Mouse (Mus musculus) hindbrain, postnatal 0 days (tissue): ENCODE results near the gene Spop. TPM values are rescaled to one million over a fixed set of nuclear protein-coding genes. Genes with fewer than 3 reads are reported as not detected.
A peak's percentile ranks its signal among the peaks of the same experiment; 100 is the strongest.

Experiments
- ATAC-seq: fragments of 200-750 bp; cut with Nextera tagmentation; 2 replicates; pipeline ENCODE4 v1.8.0; 2017; ENCODE audit warnings: mild to moderate bottlenecking, moderate TSS enrichment, moderate library complexity
- DNase-seq: peaks from one replicate; pipeline ENCODE4 v3.0.0-alpha.2; 2015; ENCODE audit warnings: low spot score
- H3K27ac ChIP-seq: fragments of 300-500 bp; sonication (generic); 2 replicates; pipeline ENCODE4 v1.5.1; 2014; ENCODE audit warnings: mild to moderate bottlenecking
- H3K27me3 ChIP-seq: fragments of 300-500 bp; sonication (generic); 2 replicates; pipeline ENCODE4 v1.6.1; 2014; ENCODE audit warnings: low read length, mixed read lengths; ENCODE audit not compliant: insufficient read depth
- H3K36me3 ChIP-seq: fragments of 300-500 bp; sonication (generic); 2 replicates; pipeline ENCODE4 v1.6.1; 2014; ENCODE audit warnings: low read length, mixed read lengths; ENCODE audit not compliant: insufficient read depth
- H3K4me1 ChIP-seq: fragments of 300-500 bp; sonication (generic); 2 replicates; pipeline ENCODE4 v1.6.1; 2014; ENCODE audit warnings: antibody characterized with exemption, low read length, mixed read lengths; ENCODE audit not compliant: insufficient read depth
- H3K4me2 ChIP-seq: fragments of 300-500 bp; sonication (generic); 2 replicates; pipeline ENCODE4 v1.6.1; 2014; ENCODE audit warnings: low read depth, mild to moderate bottlenecking, low read length, moderate library complexity, mixed read lengths
- H3K4me3 ChIP-seq: fragments of 300-500 bp; sonication (generic); 2 replicates; pipeline ENCODE4 v1.5.1; 2014; ENCODE audit warnings: low read length
- H3K9ac ChIP-seq: fragments of 300-500 bp; sonication (generic); replicated peaks from 2 replicates; pipeline ENCODE4 v1.6.1; 2014; ENCODE audit warnings: mild to moderate bottlenecking, low read length, moderate library complexity, mixed read lengths
- H3K9me3 ChIP-seq: fragments of 300-500 bp; sonication (generic); 2 replicates; pipeline ENCODE4 v1.6.1; 2016; ENCODE audit warnings: low read length, mixed read lengths
- CTCF ChIP-seq: IDR thresholded peaks from 2 replicates; pipeline ENCODE4 v1.5.1; 2016; ENCODE audit warnings: antibody characterized with exemption, control low read depth, low read depth
- WGBS: fragments of 180-500 bp; shearing (Covaris S2); extraction: QIAGEN DNeasy Blood & Tissue Kit; methylation state at CpG from one replicate; pipeline ENCODE4 v1.1.7; 2014; 5-methylcytosine and 5-hydroxymethylcytosine counted together
- polyA plus RNA-seq: library from polyadenylated mRNA; unstranded; fragments of >200 nt; fragmentation: Nextera tagmentation; extraction: Ambion mirVana; gene quantifications from 2 replicates; pipeline ENCODE4 v1.2.1, GENCODE M21; 2015
- total RNA-seq: library from RNA; depleted of rRNA; stranded (reverse); fragments of >200 nt; gene quantifications from 2 replicates; pipeline ENCODE4 v1.2.3, GENCODE M21; 2014; rRNA removed

Spop gene
- total RNA-seq (49.8 and 51.1 TPM in 2 replicates), polyA plus RNA-seq (210 and 212 TPM in 2 replicates)

DNA sequence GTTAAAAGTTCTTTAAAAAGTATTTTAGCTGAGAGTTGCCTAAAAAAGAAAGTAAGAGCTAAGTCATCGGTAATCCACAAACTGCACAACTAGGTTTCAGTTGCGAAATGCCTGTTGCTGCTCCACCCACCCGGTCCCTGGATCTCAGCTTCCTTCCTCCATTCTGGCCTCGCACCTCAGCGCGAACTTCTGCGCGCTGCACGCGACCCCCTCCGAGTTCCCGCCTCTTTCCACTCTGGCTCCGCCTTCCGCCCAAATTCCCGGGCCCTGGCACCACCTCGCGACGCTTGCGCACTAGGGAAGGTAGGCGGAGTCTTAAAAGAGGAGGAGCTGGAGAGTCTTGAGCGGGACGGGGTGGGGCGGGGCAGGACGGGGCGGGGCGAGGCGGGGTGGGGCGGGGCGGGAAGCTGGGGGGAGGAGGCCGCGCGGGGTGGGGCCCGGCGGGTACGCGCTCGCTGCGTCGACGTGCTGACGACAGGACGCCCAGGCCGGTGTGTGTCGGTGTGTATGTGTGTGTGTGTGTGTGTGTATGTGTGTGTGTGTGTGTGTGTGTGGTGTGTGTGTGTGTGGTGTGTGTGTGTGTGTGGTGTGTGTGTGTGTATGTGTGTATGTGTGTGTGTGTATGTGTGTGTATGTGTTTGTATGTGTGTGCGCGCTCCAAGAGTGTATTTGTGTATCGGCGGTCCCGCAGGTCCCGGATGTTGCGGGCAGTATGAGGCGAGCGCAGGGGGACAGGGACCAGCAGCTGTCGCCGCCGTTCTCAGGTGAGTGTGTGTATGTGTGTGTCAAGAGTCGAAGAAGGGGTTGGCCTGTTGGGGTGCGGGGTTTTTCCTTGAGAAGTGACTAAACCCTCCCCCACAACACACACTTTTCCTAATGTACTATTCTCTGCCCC lies at the start of gene Spop:
Spop (plus strand) TSS at position 440 of the 895 bp plus-strand sequence.
- H3K9ac ChIP-seq: peak within 1 kb of the TSS; percentile 77
- peak within 1 kb of the TSS; percentile 61 for H3K4me3 ChIP-seq
- H3K4me2 ChIP-seq: peak within 1 kb of the TSS; percentile 72
- peaks cover 7% of the 10 kb centered on the region for H3K4me1 ChIP-seq
- ATAC-seq (peak; percentile 91), DNase-seq (peak; percentile 95)
- H3K27ac ChIP-seq: peak within 1 kb of the TSS; percentile 95
- H3K27me3 ChIP-seq: no peaks in the 10 kb centered on the region
- no peaks in the 10 kb centered on the region for H3K9me3 ChIP-seq
- no peak for TF ChIP-seq CTCF
- no peaks in the 10 kb centered on the region for H3K36me3 ChIP-seq
- WGBS: 2% methylated on average over 51 of the region's 58 CpGs

DNA sequence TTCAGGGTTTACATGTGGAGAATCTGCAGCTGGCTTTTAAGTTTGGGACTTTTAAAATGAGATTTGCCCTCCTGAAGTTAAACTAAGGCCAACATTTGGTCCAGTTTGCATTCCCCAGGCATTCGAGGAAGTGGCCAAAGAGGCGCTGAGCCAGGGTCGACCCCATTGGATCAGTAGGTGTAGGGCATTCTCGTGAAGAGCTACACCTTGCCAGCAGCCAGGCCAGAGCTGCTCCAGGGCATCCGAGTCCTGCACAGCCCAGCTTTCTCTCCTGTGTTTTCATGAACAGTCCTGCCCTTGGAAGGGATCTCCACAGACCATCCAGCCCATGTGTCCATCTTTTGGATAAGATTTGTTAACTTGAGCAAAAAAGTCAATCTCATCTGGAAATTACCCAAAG lies 49.5 kb upstream of the Spop start:
- 82% methylated on average over 5 of the region's 5 CpGs for WGBS

DNA sequence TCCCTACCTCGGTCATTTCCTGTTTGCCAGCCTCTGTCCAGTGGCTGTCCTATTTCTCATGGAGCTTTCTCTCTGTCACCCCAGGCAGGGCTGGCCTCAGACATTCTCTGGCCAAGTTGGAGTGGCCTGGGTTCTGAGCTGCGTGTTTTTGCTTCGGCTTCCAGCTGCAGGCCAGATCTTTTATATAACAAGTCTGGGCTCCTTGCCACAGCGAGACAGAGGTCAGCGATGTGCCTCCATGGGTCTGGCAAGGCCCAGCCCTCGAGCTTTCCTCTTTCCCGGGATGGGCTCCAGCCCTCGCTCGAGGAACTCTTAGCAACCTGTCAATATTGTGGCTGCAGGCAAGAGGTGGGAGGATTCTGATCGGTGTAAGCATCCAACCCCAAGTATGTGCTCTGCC lies 48.3 kb upstream of the Spop start:
- Histone ChIP-seq H3K9ac (no peak overlapping the region), H3K27ac (peak overlapping the region; percentile 73), H3K27me3 (no peaks in the 10 kb centered on the region), H3K4me2 (no peak overlapping the region), H3K4me1 (no peaks in the 10 kb centered on the region), H3K9me3 (no peaks in the 10 kb centered on the region), H3K4me3 (no peak overlapping the region), H3K36me3 (no peaks in the 10 kb centered on the region)
- ATAC-seq (peak; percentile 76; the same call in 1 of the 2 replicates), DNase-seq (peak; percentile 78)
- TF ChIP-seq CTCF: no peak
- WGBS: 43% methylated on average over 10 of the region's 10 CpGs

More for the DNA sequence above, 49.5 kb upstream of the Spop start:
- H3K36me3 ChIP-seq: no peaks in the 10 kb centered on the region
- ATAC-seq (no peak), DNase-seq (no peak)
- no peaks in the 10 kb centered on the region for H3K4me1 ChIP-seq
- no peaks in the 10 kb centered on the region for H3K9me3 ChIP-seq
- no peak overlapping the region for H3K4me3 ChIP-seq
- H3K4me2 ChIP-seq: no peak overlapping the region
- TF ChIP-seq CTCF: no peak
- no peaks in the 10 kb centered on the region for H3K27me3 ChIP-seq
- H3K27ac ChIP-seq: no peak overlapping the region
- no peak overlapping the region for H3K9ac ChIP-seq

DNA sequence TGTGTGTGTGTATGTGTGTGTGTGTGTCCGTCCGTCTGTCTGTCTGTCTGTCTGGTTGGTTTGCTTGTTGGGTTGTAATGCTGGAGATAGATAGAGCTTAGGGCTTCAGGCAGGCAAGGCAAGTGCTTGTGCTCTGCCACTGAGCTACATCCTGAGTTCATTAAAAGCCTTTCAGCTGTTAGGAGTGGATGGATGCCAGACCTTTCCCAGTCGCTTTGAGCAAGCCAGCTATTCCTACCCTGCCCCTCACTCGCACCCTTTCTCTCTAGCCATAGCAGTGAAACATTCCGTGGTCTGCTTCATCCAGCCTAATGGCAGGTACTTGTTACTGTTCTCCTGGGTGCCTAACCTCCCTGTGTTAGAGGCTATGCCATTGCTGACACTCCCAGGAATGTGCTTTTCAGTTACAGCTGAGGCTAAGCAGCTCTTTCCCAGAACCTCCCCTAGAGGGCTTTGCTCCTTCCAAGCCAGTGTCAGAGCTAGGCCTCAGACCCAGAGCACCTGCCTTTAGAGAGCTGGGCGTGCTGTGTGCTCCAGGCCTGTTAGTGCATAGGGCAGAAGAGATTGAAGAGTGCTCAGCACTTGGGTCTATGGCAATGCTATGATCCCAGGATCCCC lies 47.5 kb upstream of the Spop start:
- WGBS: 71% methylated on average over 6 of the region's 6 CpGs
- Histone ChIP-seq H3K27ac (peak overlapping the region; percentile 73; the same call in 1 of the 2 replicates), H3K4me2 (no peak overlapping the region), H3K9ac (no peak overlapping the region), H3K36me3 (no peaks in the 10 kb centered on the region), H3K4me3 (no peak overlapping the region), H3K9me3 (no peaks in the 10 kb centered on the region), H3K27me3 (no peaks in the 10 kb centered on the region), H3K4me1 (no peaks in the 10 kb centered on the region)
- ATAC-seq (0 out of 2 replicates have a peak, but pooled peaks have one; percentile 30), DNase-seq (peak; percentile 51)
- peak; percentile 35 for TF ChIP-seq CTCF

DNA sequence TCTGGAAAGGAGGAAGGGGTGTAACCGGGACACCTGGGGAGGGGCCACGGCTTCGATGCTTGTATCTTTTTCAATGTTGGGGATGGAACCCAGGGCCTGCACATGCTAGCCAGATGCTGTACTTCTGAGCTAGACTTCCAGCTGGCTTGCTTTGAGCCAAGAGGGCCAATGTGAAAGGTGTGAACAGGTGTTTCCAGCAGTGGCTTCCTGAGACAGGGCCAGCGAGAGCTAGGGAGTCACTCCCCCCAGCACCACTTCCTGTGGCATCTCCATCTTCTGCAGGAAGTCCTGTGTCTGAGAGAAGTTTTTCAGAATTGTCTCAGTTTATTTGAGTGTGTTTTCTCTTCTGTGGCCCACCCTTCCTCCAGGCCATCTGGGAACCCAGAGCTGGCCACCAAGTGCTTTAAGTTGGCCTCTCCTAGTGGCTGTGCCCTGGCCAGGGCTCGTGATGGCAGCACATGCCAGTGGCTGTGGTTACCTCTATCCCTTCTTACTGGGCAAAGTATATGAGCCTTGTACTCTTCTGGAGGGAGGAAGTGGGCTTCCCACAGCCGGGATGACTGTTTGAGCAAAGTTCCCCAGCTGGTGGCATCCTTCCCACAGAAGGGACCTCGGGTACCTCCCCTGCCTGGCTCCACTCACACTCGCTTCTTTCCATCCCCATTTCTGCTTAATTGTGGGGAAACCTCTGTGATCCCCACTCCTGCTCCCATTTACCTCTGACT lies 46.7 kb upstream of the Spop start:
- no peaks in the 10 kb centered on the region for H3K9me3 ChIP-seq
- no peak for DNase-seq
- no peak for TF ChIP-seq CTCF
- H3K36me3 ChIP-seq: no peaks in the 10 kb centered on the region
- no peaks in the 10 kb centered on the region for H3K4me1 ChIP-seq
- peak overlapping the region; percentile 73; the same call in 1 of the 2 replicates for H3K27ac ChIP-seq
- ATAC-seq: no peak
- 82% methylated on average over 8 of the region's 8 CpGs for WGBS
- no peak overlapping the region for H3K9ac ChIP-seq
- no peak overlapping the region for H3K4me2 ChIP-seq
- no peaks in the 10 kb centered on the region for H3K27me3 ChIP-seq
- no peak overlapping the region for H3K4me3 ChIP-seq

DNA sequence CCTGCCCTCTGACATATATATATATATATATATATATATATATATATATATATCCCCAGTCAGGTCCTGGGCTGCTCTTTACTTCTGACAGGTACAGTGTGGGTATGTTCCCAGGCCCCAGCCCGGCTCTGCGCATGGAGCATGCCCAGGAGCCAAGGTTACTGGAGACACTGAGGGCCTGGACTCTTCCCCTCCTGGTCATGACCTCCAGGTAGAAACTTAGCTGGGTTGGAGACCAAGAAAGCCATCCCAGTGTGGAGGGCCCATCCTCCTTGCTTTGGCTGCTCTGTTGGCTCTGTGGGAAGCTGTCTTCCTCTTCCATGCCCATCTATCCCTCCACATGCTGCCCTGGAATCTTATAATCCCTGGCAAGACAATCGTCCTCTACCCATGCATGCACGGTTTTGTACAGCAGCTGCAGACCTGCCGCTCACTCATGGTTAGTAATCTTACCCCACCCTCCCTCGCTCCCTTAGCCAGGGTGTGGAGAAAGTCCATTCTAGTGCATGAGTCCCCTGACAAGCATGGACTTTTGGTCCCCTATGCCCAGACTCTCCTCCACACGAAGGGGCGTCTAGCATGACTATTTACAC lies 45.6 kb upstream of the Spop start:
- 87% methylated on average over 8 of the region's 8 CpGs for WGBS
- no peak overlapping the region for H3K4me3 ChIP-seq
- no peak for ATAC-seq
- no peak for TF ChIP-seq CTCF
- no peak overlapping the region for H3K4me2 ChIP-seq
- DNase-seq: no peak
- no peaks in the 10 kb centered on the region for H3K4me1 ChIP-seq
- H3K9ac ChIP-seq: no peak overlapping the region
- H3K36me3 ChIP-seq: peaks cover 3% of the 10 kb centered on the region; the same call in 1 of the 2 replicates
- no peaks in the 10 kb centered on the region for H3K9me3 ChIP-seq
- no peak overlapping the region for H3K27ac ChIP-seq
- H3K27me3 ChIP-seq: no peaks in the 10 kb centered on the region
